Mouse (Mus musculus): Measurements from ENCODE around the gene Nectin1.

GRCm38 (mm10) chr9:43769228-43769627 lies 25.4 kb downstream of the Nectin1 start:
- no peak for TF ChIP-seq CTCF (IDR thresholded peaks at IDR 0.05; ENCODE audit: insufficient read depth, low read length)
- no peak for TF ChIP-seq POLR2A (IDR thresholded peaks at IDR 0.05; ENCODE audit: borderline replicate concordance, extremely low read depth, low read depth, low read length)

All from lung, adult 2 months (tissue).